Mouse (Mus musculus): ENCODE results near the gene Alkbh4.

Alkbh4 gene

GRCm38 (mm10) chr5:136182049-136182448 is 46.1 kb downstream of the Alkbh4 start:
- DNase-seq (ENCODE audit: low spot score): no peak

GRCm38 (mm10) chr5:136182830-136183229 is 46.9 kb downstream of the Alkbh4 start:
- DNase-seq (ENCODE audit: low spot score): no peak

- no peak for DNase-seq (ENCODE audit: low spot score)
These were observed 47.8 kb downstream of the Alkbh4 start for GRCm38 (mm10) chr5:136183766-136184165.

- DNase-seq (ENCODE audit: low spot score): no peak
These were observed 50.8 kb downstream of the Alkbh4 start for GRCm38 (mm10) chr5:136186723-136187122.

All from ovary, adult 18-20 months (tissue).